Mouse (Mus musculus) gastrocnemius, postnatal 14 days (tissue): ENCODE results near the gene Gm11549. TPM values are rescaled to one million over a fixed set of nuclear protein-coding genes. Genes with fewer than 3 reads are reported as not detected.

ENCODE experiments used
- DNase-seq: peaks from one replicate; pipeline ENCODE4 v3.0.0; 2021; ENCODE audit warnings: mixed read lengths
- intact Hi-C: fragments of 180-260 bp; cut with DNase I; formaldehyde crosslinking; loops from one replicate; pipeline ENCODE4 v1.15.1; 2025; ENCODE audit warnings: low total_unique reads
- total RNA-seq, 2 experiments: library from RNA; stranded (reverse); gene quantifications; 2 replicates each; pipeline ENCODE4 v1.2.3; 2021

Gm11549 gene
- total RNA-seq, 2 experiments from 2014 or later, result 0.06 TPM; not detected in 1

- intact Hi-C loops, result no loop called here
- no peak for DNase-seq
These were observed 33.2 kb downstream of the Gm11549 start for GRCm38 (mm10) chr3:36488367-36488766.

GRCm38 (mm10) chr3:36486881-36487280 is 34.7 kb downstream of the Gm11549 start:
- no peak for DNase-seq
- intact Hi-C loops, result no loop called here

DNA sequence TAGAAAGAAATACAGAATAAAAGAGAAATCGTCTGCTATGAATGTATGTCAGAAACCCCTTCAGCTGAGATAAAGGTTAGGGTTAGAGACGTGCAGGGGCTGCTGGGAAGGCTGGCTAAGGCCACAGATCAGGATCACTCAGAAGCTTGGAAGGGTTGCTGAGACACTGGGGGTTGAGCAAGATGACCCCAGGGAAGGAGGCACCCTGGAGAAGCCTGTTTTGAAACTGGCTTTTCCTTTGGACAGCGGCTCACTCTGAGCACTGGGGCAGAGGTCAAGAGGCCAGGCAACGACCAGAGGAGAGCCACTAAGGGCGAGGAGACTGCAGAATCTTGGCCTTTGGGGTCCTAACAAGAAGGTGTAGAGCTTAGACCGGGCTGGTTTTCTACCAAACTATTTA is 35.4 kb downstream of the Gm11549 start:
- DNase-seq, result no peak
- intact Hi-C loops, result no loop called here

DNA sequence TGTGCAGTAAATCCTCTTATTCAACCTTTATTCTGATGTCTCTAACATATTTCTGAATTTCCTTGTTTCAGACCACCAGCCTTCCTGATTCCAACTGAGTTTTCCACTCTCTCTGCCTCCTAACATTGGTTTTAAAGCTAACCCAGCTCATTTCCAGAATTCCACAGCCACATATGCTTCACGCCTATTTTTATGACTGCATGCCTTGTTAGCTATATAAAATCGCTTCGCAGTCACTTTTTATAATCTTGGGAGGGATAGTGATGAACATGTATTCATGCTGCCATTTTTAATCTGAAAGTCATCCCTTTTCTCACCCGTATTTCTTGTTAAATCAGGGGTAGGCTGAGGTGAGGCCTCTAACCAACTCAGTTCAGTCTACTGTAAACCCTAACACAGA is 37.3 kb downstream of the Gm11549 start:
- DNase-seq, result no peak
- intact Hi-C loops, result no loop called here

GRCm38 (mm10) chr3:36482940-36483339 is 38.7 kb downstream of the Gm11549 start:
- DNase-seq, result no peak
- intact Hi-C loops, result no loop called here

DNA sequence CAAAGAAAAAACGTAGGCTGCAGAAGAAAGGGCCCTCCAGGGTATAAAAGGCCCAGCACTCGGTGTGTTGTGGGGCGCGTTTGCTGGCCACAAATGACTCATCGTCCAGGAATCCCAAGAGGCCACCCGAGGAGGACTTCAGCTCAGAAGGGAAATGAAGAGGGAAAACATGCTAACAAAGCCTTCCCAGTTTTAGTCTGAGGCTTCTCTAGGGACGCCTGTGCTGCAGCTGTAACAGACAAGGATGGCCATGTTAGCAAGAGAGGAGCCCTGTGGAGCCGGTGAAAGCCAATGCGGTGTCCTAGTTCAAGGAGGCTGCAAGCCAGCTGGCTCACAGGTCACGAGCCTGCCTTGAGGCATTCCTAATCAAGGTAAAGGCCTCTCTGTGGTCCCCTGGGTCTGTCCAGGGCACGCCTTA is 39.8 kb downstream of the Gm11549 start:
- DNase-seq, result peak; percentile 73
- intact Hi-C loops, result no loop called here

GRCm38 (mm10) chr3:36480486-36480885 is 41.1 kb downstream of the Gm11549 start:
- DNase-seq, result no peak
- intact Hi-C loops, result no loop called here

GRCm38 (mm10) chr3:36478776-36479175 is 42.8 kb downstream of the Gm11549 start:
- intact Hi-C loops, result no loop called here
- DNase-seq, result no peak

DNA sequence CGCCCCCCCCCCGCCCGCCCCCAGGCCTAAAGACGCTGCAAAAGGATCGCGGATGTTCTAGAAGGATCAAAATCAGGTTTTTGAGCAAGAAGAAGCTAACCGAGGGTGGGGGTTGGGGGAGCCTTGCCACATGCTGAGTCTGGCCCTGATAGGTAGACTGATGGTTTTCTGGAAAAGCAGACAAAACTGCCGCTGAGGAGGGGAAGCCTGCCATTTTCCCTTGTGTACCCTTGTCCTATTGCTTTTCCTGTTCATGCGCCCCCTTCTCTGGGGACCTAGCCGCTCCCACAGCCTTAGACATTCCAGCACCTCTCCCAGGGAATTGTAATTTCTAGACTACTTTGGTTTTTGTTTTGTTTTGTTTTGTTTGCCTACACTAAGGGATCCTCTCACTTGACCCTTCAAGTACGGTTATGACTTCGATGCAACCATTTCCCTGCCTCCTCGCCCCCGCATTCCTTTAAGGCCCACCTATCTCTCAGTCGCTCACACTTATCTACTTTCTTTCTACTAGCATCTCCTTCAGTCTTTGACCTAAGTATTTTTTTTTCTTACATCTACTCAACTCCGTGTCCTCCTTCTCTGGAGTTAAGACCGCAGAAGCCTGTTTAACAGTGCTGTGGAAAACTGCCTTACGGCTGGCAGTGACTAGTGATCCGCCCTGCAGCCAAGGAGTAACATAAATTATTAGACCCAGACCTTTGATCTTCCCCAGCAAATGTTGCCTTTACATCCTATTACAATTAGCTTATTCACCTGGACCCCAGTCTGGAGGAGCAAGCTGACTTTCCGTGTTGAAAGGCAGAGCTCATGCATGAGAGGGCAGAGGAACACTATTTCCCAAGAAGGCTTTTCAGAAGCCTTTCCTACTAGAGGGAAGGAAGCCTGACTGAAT is 45.1 kb downstream of the Gm11549 start:
- DNase-seq, result peak; percentile 16
- intact Hi-C loops, result no loop called here

- intact Hi-C loops, result no loop called here
- DNase-seq, result peak; percentile 99
These were observed 46.0 kb downstream of the Gm11549 start, which contains the start of the genes Anxa5 and 1810062G17Rik for GRCm38 (mm10) chr3:36475532-36476087. TSS of gene Anxa5 (minus strand) at chr3:36475894. TSS of gene 1810062G17Rik (plus strand) at chr3:36475937.

GRCm38 (mm10) chr3:36474938-36475483 is 46.6 kb downstream of the Gm11549 start:
- intact Hi-C loops, result no loop called here
- peak; percentile 55 for DNase-seq

GRCm38 (mm10) chr3:36474421-36474820 is 47.2 kb downstream of the Gm11549 start:
- DNase-seq, result no peak
- intact Hi-C loops, result no loop called here

DNA sequence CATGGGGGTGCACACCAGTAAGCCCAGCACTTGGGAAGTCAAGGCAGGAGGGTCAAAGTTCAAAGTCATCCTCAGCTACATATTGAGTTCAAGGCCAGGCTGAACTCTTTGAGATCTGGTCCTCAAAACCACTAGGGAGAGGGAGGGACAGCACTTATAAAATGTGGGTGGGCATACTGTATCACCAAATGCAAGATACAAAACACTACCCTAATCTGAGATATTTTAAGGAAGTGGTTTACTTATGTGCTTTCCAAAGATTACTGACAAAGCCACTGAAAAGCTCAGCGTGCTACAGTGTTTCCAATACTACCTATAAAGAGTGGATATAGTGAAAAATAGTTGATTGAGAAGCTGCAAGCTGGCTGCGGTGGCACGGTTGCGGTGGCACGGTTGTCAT is 48.4 kb downstream of the Gm11549 start:
- intact Hi-C loops, result no loop called here

DNA sequence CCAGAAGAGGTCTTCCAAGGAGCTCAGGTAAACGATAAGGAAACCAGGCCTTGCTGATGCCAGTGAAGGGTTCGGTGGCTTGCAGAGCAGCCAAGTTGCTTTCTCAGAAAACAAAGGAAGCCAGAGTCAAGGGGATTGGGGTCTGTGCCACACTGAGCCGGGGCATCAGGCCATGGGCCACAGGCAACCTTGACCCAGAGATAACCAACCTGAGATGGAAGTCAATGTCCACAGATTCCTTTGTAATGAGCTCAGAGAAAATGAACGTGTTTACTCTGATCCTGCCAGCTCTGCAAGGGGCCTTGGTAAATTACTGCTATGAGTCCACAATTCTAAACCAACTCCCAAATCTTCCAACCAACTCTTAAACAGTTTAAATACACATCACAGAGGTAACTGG is 49.8 kb downstream of the Gm11549 start:
- intact Hi-C loops, result no loop called here
- no peak for DNase-seq

More for the DNA sequence above, 48.4 kb downstream of the Gm11549 start:
- DNase-seq, result no peak

DNA sequence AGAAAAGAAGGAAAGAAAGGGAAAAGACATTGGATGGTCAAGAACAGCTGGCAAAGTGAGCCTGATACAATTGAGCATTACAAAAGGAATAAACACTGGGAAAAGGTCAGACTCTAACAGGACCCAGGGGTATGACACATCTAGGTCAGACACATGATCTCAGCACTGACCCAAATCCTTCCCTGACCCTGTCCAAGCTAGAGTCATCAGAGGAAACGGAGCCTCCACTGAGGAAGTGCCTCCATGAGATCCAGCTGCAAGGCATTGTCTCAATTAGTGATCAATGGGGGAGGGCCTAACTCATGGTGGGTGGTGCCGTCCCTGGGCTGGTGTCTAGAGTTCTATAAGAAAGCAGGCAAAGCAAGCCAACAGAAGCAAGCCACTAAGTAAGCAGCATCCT is 52.7 kb downstream of the Gm11549 start:
- intact Hi-C loops, result no loop called here
- DNase-seq, result peak; percentile 26

GRCm38 (mm10) chr3:36467632-36468031 is 54.0 kb downstream of the Gm11549 start:
- DNase-seq, result no peak
- intact Hi-C loops, result no loop called here

DNA sequence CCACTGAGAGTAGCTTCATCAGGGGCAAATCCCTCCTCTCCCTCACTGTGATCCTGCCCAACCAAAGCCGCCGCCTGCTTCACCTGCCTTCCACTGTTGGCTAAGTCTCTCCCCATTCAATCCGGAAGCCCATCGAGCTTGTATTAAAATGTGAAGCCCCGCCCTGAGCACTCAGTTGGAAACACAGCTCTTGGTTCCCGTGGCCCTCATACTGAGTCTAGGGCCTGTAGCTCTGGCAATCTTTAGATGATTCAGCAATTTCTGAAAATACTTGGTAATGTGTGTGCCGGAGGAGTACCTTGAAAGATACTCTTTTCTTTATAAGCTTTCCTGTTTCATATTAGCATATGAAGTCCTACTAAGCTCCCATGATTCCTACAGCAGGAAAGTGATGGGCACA is 56.1 kb downstream of the Gm11549 start:
- intact Hi-C loops, result no loop called here
- no peak for DNase-seq
